Mouse (Mus musculus): Measurements from ENCODE around the gene Tmtc2. TPM values are rescaled to one million over a fixed set of nuclear protein-coding genes. Genes with fewer than 3 reads are reported as not detected.

The Tmtc2 gene
- total and polyA plus RNA-seq, 2 experiments from 2014 or later: 7.6 to 19.3 TPM

GRCm38 (mm10) chr10:105332856-105333255 is 241.4 kb downstream of the Tmtc2 start:
- Histone ChIP-seq H3K27ac (no peak overlapping the region), H3K9me3 (ENCODE audit: low read length) (no peaks in the 10 kb centered on the region), H3K4me1 (ENCODE audit: insufficient read depth, low read length) (no peaks in the 10 kb centered on the region), H3K4me2 (ENCODE audit: low read depth, low read length) (no peak overlapping the region), H3K36me3 (ENCODE audit: insufficient read depth, low read length) (no peaks in the 10 kb centered on the region), H3K27me3 (ENCODE audit: insufficient read depth, low read length) (no peaks in the 10 kb centered on the region), H3K9ac (replicated peaks; ENCODE audit: low read length) (no peak overlapping the region), H3K4me3 (ENCODE audit: low read length) (no peak overlapping the region)
- DNase-seq (ENCODE audit: low spot score): no peak
- no peak for ATAC-seq
- no peak for TF ChIP-seq CTCF (IDR thresholded peaks at IDR 0.05; ENCODE audit: low read depth)
- 63% methylated on average over 2 of the region's 2 CpGs for WGBS

GRCm38 (mm10) chr10:105330327-105330726 is 243.9 kb downstream of the Tmtc2 start:
- no peaks in the 10 kb centered on the region for H3K36me3 ChIP-seq (ENCODE audit: insufficient read depth, low read length)
- DNase-seq (ENCODE audit: low spot score) (no peak), ATAC-seq (no peak)
- TF ChIP-seq CTCF (IDR thresholded peaks at IDR 0.05; ENCODE audit: low read depth): no peak
- no peak overlapping the region for H3K27ac ChIP-seq
- no peaks in the 10 kb centered on the region for H3K4me1 ChIP-seq (ENCODE audit: insufficient read depth, low read length)
- WGBS: 77% methylated on average over 5 of the region's 5 CpGs
- no peak overlapping the region for H3K4me3 ChIP-seq (ENCODE audit: low read length)
- H3K9ac ChIP-seq (replicated peaks; ENCODE audit: low read length): no peak overlapping the region
- no peak overlapping the region for H3K4me2 ChIP-seq (ENCODE audit: low read depth, low read length)
- H3K27me3 ChIP-seq (ENCODE audit: insufficient read depth, low read length): no peaks in the 10 kb centered on the region
- H3K9me3 ChIP-seq (ENCODE audit: low read length): no peaks in the 10 kb centered on the region

- DNase-seq (ENCODE audit: low spot score): no peak
These were observed 250.5 kb downstream of the Tmtc2 start for GRCm38 (mm10) chr10:105323646-105324192.

GRCm38 (mm10) chr10:105319299-105320057 is 254.8 kb downstream of the Tmtc2 start:
- Histone ChIP-seq H3K27me3 (ENCODE audit: insufficient read depth, low read length) (no peaks in the 10 kb centered on the region), H3K9ac (replicated peaks; ENCODE audit: low read length) (no peak overlapping the region), H3K36me3 (ENCODE audit: insufficient read depth, low read length) (peaks cover 5% of the 10 kb centered on the region; the same call in 1 of the 2 replicates), H3K4me3 (ENCODE audit: low read length) (no peak overlapping the region), H3K4me2 (ENCODE audit: low read depth, low read length) (no peak overlapping the region), H3K9me3 (ENCODE audit: low read length) (no peaks in the 10 kb centered on the region), H3K4me1 (ENCODE audit: insufficient read depth, low read length) (no peaks in the 10 kb centered on the region), H3K27ac (no peak overlapping the region)
- no peak for ATAC-seq
- 67% methylated on average over 3 of the region's 3 CpGs for WGBS
- no peak for TF ChIP-seq CTCF (IDR thresholded peaks at IDR 0.05; ENCODE audit: low read depth)
- no peak for DNase-seq (ENCODE audit: low spot score)

More at GRCm38 (mm10) chr10:105323646-105324192, 250.5 kb downstream of the Tmtc2 start:
- no peak for TF ChIP-seq CTCF (IDR thresholded peaks at IDR 0.05; ENCODE audit: low read depth)
- Histone ChIP-seq H3K9me3 (ENCODE audit: low read length) (no peaks in the 10 kb centered on the region), H3K4me1 (ENCODE audit: insufficient read depth, low read length) (no peaks in the 10 kb centered on the region), H3K27me3 (ENCODE audit: insufficient read depth, low read length) (no peaks in the 10 kb centered on the region), H3K27ac (no peak overlapping the region), H3K36me3 (ENCODE audit: insufficient read depth, low read length) (peaks cover 5% of the 10 kb centered on the region; the same call in 1 of the 2 replicates), H3K9ac (replicated peaks; ENCODE audit: low read length) (no peak overlapping the region), H3K4me3 (ENCODE audit: low read length) (no peak overlapping the region), H3K4me2 (ENCODE audit: low read depth, low read length) (no peak overlapping the region)
- 76% methylated on average over 4 of the region's 4 CpGs for WGBS
- no peak for ATAC-seq

GRCm38 (mm10) chr10:105318869-105319268 is 255.4 kb downstream of the Tmtc2 start:
- Histone ChIP-seq H3K4me3 (ENCODE audit: low read length) (no peak overlapping the region), H3K9ac (replicated peaks; ENCODE audit: low read length) (no peak overlapping the region), H3K27ac (no peak overlapping the region), H3K36me3 (ENCODE audit: insufficient read depth, low read length) (peaks cover 5% of the 10 kb centered on the region; the same call in 1 of the 2 replicates), H3K4me1 (ENCODE audit: insufficient read depth, low read length) (no peaks in the 10 kb centered on the region), H3K4me2 (ENCODE audit: low read depth, low read length) (no peak overlapping the region), H3K9me3 (ENCODE audit: low read length) (no peaks in the 10 kb centered on the region), H3K27me3 (ENCODE audit: insufficient read depth, low read length) (no peaks in the 10 kb centered on the region)
- DNase-seq (ENCODE audit: low spot score) (no peak), ATAC-seq (no peak)
- TF ChIP-seq CTCF (IDR thresholded peaks at IDR 0.05; ENCODE audit: low read depth): no peak
- WGBS: 48% methylated on average over 2 of the region's 2 CpGs

- Histone ChIP-seq H3K27ac (no peak overlapping the region), H3K9ac (replicated peaks; ENCODE audit: low read length) (no peak overlapping the region), H3K27me3 (ENCODE audit: insufficient read depth, low read length) (no peaks in the 10 kb centered on the region), H3K9me3 (ENCODE audit: low read length) (no peaks in the 10 kb centered on the region), H3K4me2 (ENCODE audit: low read depth, low read length) (no peak overlapping the region), H3K36me3 (ENCODE audit: insufficient read depth, low read length) (no peaks in the 10 kb centered on the region), H3K4me1 (ENCODE audit: insufficient read depth, low read length) (no peaks in the 10 kb centered on the region), H3K4me3 (ENCODE audit: low read length) (no peak overlapping the region)
- WGBS: 77% methylated on average over 5 of the region's 5 CpGs
- ATAC-seq (no peak), DNase-seq (ENCODE audit: low spot score) (no peak)
- no peak for TF ChIP-seq CTCF (IDR thresholded peaks at IDR 0.05; ENCODE audit: low read depth)
These were observed 261.3 kb downstream of the Tmtc2 start for GRCm38 (mm10) chr10:105312986-105313385.

GRCm38 (mm10) chr10:105297560-105297959 is 276.7 kb downstream of the Tmtc2 start:
- H3K9me3 ChIP-seq (ENCODE audit: low read length): no peaks in the 10 kb centered on the region
- DNase-seq (ENCODE audit: low spot score) (no peak), ATAC-seq (no peak)
- no peak overlapping the region for H3K9ac ChIP-seq (replicated peaks; ENCODE audit: low read length)
- no peak for TF ChIP-seq CTCF (IDR thresholded peaks at IDR 0.05; ENCODE audit: low read depth)
- H3K4me3 ChIP-seq (ENCODE audit: low read length): no peak overlapping the region
- H3K36me3 ChIP-seq (ENCODE audit: insufficient read depth, low read length): no peaks in the 10 kb centered on the region; the same call in 1 of the 2 replicates
- no peak overlapping the region for H3K27ac ChIP-seq
- no peaks in the 10 kb centered on the region for H3K4me1 ChIP-seq (ENCODE audit: insufficient read depth, low read length)
- 62% methylated on average over 3 of the region's 3 CpGs for WGBS
- no peaks in the 10 kb centered on the region for H3K27me3 ChIP-seq (ENCODE audit: insufficient read depth, low read length)
- no peak overlapping the region for H3K4me2 ChIP-seq (ENCODE audit: low read depth, low read length)
